Mouse (Mus musculus) frontal cortex, adult 2 months (tissue): ENCODE measurements around the gene Bpi. TPM values are rescaled to one million over a fixed set of nuclear protein-coding genes. Genes with fewer than 3 reads are reported as not detected.

Source experiments
- polyA plus RNA-seq: library from polyadenylated mRNA; depleted of rRNA; stranded (reverse); fragments of >200 nt; gene quantifications from 2 replicates; pipeline ENCODE4 v1.2.3, GENCODE M21; 2012; rRNA removed

The Bpi gene
- polyA plus RNA-seq, 1 experiment, result not detected

Other genes starting within 250 kb of the Bpi start
- 14.4 and 17.7 TPM in 2 replicates for gene Tti1, start 229.7 kb upstream of the Bpi start, polyA plus RNA-seq
- 17.9 and 18.4 TPM in 2 replicates for gene Rprd1b, start 229.6 kb upstream of the Bpi start, polyA plus RNA-seq
- 11.2 and 11.3 TPM in 2 replicates for gene Tgm2, start 111.7 kb upstream of the Bpi start, polyA plus RNA-seq
- 3.7 and 4.5 TPM in 2 replicates for gene D630003M21Rik, start 28.9 kb upstream of the Bpi start, polyA plus RNA-seq
- gene Lbp, start 48.4 kb downstream of the Bpi start, polyA plus RNA-seq, result 1.8 and 3.3 TPM in 2 replicates
- 1,510 and 1,726 TPM in 2 replicates for gene Snhg11, start 117.5 kb downstream of the Bpi start, polyA plus RNA-seq
- 44.2 and 44.4 TPM in 2 replicates for gene Ralgapb, start 151.8 kb downstream of the Bpi start, polyA plus RNA-seq
- not detected in 2 replicates for gene Adig, start 244.5 kb downstream of the Bpi start, polyA plus RNA-seq